Mouse (Mus musculus) liver, postnatal 0 days (tissue): Measurements from ENCODE around the gene Nhsl1.

Experiments used
- CTCF ChIP-seq: sonication (generic); IDR thresholded peaks from 2 replicates; pipeline ENCODE4 v1.5.1; 2016; ENCODE audit warnings: antibody characterized with exemption, low read depth
- EP300 ChIP-seq: IDR thresholded peaks from 2 replicates; pipeline ENCODE4 v1.6.1; 2016; ENCODE audit warnings: antibody characterized with exemption, low read depth, mild to moderate bottlenecking

DNA sequence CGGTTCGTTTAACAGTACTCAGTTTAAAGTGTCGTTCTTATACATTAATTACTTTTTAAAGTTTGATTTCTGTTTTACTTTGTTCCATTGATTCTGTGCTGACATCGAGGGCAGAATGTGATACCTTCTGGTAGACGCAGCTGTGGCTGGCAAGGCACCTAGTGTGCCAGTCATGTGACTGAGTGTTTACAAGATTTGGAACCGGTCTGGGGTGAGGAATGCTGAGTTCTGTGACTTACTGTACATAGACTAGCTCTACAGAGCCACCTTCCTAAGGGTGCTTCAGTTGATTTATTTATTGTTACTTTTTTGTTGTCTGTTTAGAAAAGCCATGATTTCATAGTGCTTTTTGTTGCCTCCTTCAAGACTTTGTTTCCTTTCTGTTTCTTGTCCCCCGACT, 209.0 kb downstream of the Nhsl1 start:
- TF ChIP-seq CTCF, result no peak
- TF ChIP-seq EP300, result no peak
